Mouse (Mus musculus) intestine, postnatal 0 days (tissue): ENCODE measurements around the gene Myo18b. TPM values are rescaled to one million over a fixed set of nuclear protein-coding genes. Genes with fewer than 3 reads are reported as not detected.

Experiments
- ATAC-seq: fragments of 200-750 bp; cut with Nextera tagmentation; 2 replicates; pipeline ENCODE4 v1.8.0; 2017; ENCODE audit warnings: mild to moderate bottlenecking, moderate TSS enrichment, moderate library complexity
- H3K27ac ChIP-seq: fragments of 300-500 bp; sonication (generic); 2 replicates; pipeline ENCODE4 v1.5.1; 2014; ENCODE audit warnings: mild to moderate bottlenecking, low read depth, low read length, moderate library complexity
- H3K27me3 ChIP-seq: fragments of 300-500 bp; sonication (generic); replicated peaks from 2 replicates; pipeline ENCODE4 v1.6.1; 2014; ENCODE audit warnings: low read length, mixed read lengths; ENCODE audit not compliant: control insufficient read depth, insufficient read depth
- H3K36me3 ChIP-seq: fragments of 300-500 bp; sonication (generic); 2 replicates; pipeline ENCODE4 v1.6.1; 2014; ENCODE audit warnings: mild to moderate bottlenecking, moderate library complexity; ENCODE audit not compliant: control insufficient read depth, insufficient read depth
- H3K4me1 ChIP-seq: fragments of 300-500 bp; sonication (generic); replicated peaks from 2 replicates; pipeline ENCODE4 v1.6.1; 2014; ENCODE audit warnings: antibody characterized with exemption, low read length, mixed read lengths; ENCODE audit not compliant: control insufficient read depth, insufficient read depth
- H3K4me2 ChIP-seq: fragments of 300-500 bp; sonication (generic); replicated peaks from 2 replicates; pipeline ENCODE4 v1.6.1; 2014; ENCODE audit warnings: low read depth, mild to moderate bottlenecking, moderate library complexity
- H3K4me3 ChIP-seq: fragments of 300-500 bp; sonication (generic); 2 replicates; pipeline ENCODE4 v1.5.1; 2014; ENCODE audit warnings: low read depth, low read length
- H3K9ac ChIP-seq: fragments of 300-500 bp; sonication (generic); 2 replicates; pipeline ENCODE4 v1.6.1; 2014; ENCODE audit warnings: mild to moderate bottlenecking, low read depth, low read length
- H3K9me3 ChIP-seq: fragments of 300-500 bp; sonication (generic); 2 replicates; pipeline ENCODE4 v1.6.1; 2016; ENCODE audit warnings: mixed run types; ENCODE audit not compliant: control insufficient read depth
- CTCF ChIP-seq: sonication (generic); IDR thresholded peaks from 2 replicates; pipeline ENCODE4 v1.5.1; 2016; ENCODE audit warnings: low read depth, mild to moderate bottlenecking, control low read depth, antibody characterized with exemption, moderate library complexity
- WGBS: fragments of 180-500 bp; shearing (Covaris S2); extraction: QIAGEN DNeasy Blood & Tissue Kit; methylation state at CpG from one replicate; pipeline ENCODE4 v1.1.7; 2014; 5-methylcytosine and 5-hydroxymethylcytosine counted together
- polyA plus RNA-seq: library from polyadenylated mRNA; unstranded; fragments of >200 nt; fragmentation: Nextera tagmentation; extraction: Ambion mirVana; gene quantifications from 2 replicates; pipeline ENCODE4 v1.2.1, GENCODE M21; 2015

Gene Myo18b
- polyA plus RNA-seq, 1 experiment from 2014 or later, result 0.09 TPM

DNA sequence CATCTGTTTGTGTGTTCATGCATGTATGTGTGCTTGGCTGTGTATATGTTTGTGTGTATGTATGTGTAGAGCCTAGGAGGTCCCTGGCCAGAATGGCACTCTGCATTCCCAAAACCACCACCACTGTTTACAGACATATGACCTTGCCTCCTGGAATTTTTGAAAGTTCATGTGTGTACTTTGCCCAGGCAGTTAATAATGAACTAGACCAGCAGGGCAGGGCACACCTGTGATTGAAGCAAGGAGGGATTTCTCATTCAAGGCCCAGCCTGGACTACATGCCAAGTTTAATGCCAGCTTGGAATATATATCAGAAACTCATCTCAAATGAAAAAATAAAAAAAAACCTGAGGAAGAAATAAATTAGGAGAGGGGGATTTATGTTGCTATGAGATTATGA is 25.8 kb upstream of the Myo18b start:
- no peak for TF ChIP-seq CTCF
- no peaks in the 10 kb centered on the region for H3K27me3 ChIP-seq
- peaks cover 17% of the 10 kb centered on the region; the same call in 1 of the 2 replicates for H3K36me3 ChIP-seq
- ATAC-seq, result peak; percentile 58; the same call in 1 of the 2 replicates
- H3K4me2 ChIP-seq, result no peak overlapping the region
- H3K4me1 ChIP-seq, result peaks cover 5% of the 10 kb centered on the region; the same call in 1 of the 2 replicates
- no peak overlapping the region for H3K27ac ChIP-seq
- no peak overlapping the region for H3K4me3 ChIP-seq
- no peaks in the 10 kb centered on the region for H3K9me3 ChIP-seq
- H3K9ac ChIP-seq, result no peak overlapping the region

DNA sequence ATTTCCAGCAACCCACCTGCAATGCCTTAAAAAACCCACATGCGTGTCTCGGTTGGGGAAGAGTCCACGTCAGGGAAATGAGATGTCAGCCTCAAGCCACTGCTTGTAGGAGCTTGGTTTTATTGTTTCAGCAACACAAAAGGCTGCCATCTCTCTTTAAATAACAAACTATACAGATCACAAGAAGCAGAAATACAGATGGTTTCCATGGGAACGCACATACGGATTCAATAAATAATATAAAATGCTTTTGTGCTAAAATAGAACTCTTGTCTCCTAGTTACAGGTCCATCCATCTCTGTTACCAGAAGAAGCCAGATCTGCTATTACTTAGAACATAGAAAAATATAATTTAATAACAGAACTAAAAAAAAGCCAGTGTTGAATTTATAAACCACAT is 14.2 kb upstream of the Myo18b start:
- 89% methylated on average over 5 of the region's 5 CpGs for WGBS
- Histone ChIP-seq H3K4me3 (no peak overlapping the region), H3K27me3 (no peaks in the 10 kb centered on the region), H3K4me1 (no peaks in the 10 kb centered on the region), H3K9ac (no peak overlapping the region), H3K4me2 (no peak overlapping the region), H3K36me3 (no peaks in the 10 kb centered on the region), H3K27ac (no peak overlapping the region), H3K9me3 (no peaks in the 10 kb centered on the region)
- TF ChIP-seq CTCF, result no peak
- no peak for ATAC-seq

DNA sequence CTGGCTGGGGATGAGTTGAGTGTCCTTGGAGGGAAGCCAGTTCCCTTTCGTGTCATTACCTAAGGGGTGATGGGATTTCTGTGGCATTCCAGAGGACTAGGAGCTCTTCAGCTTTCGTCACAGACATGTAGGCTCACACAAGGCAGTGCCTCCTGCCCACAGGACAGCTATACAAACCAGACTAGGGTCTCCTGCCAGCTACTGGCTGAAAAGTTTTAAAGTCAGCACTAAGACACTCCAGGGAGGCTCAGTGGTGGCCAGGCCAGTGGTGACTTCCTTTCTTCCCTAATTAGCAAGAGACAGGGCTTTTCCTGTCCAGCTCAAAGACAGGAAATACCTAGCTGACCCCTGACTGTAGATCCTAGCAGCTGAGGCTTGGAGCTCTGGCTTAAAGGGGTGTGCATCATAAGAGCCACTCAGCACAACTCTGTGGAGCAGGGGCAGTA is 12.0 kb upstream of the Myo18b start:
- Histone ChIP-seq H3K9me3 (no peaks in the 10 kb centered on the region), H3K4me3 (no peak overlapping the region), H3K9ac (no peak overlapping the region), H3K4me1 (no peaks in the 10 kb centered on the region), H3K27me3 (no peaks in the 10 kb centered on the region), H3K36me3 (no peaks in the 10 kb centered on the region), H3K4me2 (no peak overlapping the region), H3K27ac (no peak overlapping the region)
- WGBS, result 33% methylated on average over 2 of the region's 2 CpGs
- TF ChIP-seq CTCF, result no peak
- no peak for ATAC-seq

DNA sequence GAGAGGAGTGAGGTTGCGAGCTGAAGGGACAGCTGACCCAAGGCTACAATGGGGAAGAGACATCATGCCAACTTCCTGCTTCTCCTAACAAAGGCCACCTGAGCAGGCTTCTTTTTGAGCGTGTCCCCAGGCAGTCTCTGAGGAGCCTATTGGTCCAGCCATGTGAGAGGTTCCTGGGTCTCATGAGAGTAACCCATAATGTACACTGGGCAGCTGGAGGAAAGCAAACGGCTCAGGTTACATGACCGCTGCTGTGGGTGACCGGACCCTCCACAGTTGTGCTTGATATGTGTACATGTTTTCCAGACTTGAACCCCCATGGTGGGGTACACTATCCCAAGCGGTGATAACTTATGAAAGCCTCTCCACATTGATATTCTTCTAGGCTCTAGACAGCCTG is 11.3 kb upstream of the Myo18b start:
- Histone ChIP-seq H3K9me3 (no peaks in the 10 kb centered on the region), H3K9ac (no peak overlapping the region), H3K4me1 (no peaks in the 10 kb centered on the region), H3K4me2 (no peak overlapping the region), H3K4me3 (no peak overlapping the region), H3K27me3 (no peaks in the 10 kb centered on the region), H3K36me3 (no peaks in the 10 kb centered on the region), H3K27ac (no peak overlapping the region)
- ATAC-seq, result no peak
- WGBS, result 66% methylated on average over 6 of the region's 6 CpGs
- TF ChIP-seq CTCF, result no peak

DNA sequence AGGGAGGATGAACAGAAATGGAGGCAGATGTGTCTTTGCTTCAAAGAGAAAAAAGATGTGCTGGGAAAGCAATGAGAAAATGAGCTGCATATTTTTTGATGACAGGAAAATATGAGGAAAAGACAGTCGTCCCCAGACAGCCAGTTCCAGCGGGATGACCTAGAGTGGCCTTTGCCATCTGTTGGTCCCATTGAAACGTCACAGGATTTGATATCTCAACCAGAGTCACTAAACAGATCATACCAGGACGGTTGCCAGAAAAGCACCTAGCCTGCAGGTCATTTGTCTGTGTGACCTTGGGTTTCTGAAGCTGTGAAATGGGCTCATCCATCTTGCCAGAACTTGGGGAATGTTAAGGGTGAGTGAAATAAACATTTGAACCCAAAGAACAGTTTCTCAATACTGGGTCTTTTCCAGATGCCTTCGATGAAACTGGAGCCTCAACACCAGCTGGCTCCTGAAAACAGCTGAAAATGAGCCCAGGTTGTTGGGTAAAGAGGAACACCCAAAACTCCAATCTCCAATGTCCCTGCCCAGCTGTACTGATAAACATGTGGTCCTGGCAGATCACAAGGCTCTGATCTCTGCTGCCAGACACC is 2.6 kb downstream of the Myo18b start:
- no peak for TF ChIP-seq CTCF
- H3K27ac ChIP-seq, result no peak overlapping the region
- WGBS, result 65% methylated on average over 5 of the region's 5 CpGs
- no peak for ATAC-seq
- no peak overlapping the region for H3K4me3 ChIP-seq
- no peaks in the 10 kb centered on the region for H3K4me1 ChIP-seq
- H3K4me2 ChIP-seq, result no peak overlapping the region
- H3K36me3 ChIP-seq, result no peaks in the 10 kb centered on the region
- H3K9me3 ChIP-seq, result no peaks in the 10 kb centered on the region
- no peaks in the 10 kb centered on the region for H3K27me3 ChIP-seq
- H3K9ac ChIP-seq, result no peak overlapping the region

DNA sequence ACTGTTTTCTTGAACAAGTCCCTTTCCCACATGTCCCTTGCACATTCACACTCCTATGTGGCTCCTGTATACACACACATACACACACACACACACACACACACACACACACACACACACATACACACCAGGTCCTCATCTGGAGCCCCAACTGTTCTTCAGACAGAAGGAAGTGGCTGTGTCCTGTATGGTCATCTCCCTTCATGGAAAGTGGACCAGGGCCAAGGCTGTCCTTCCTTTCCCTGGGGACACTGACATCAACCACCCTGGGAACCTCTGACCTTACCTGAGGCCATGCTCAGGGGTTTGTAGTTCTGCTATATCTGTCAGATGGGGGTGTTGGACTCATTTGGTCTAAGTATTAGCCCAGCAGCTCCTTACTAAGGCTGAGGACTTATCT is 3.8 kb downstream of the Myo18b start:
- no peak overlapping the region for H3K4me2 ChIP-seq
- H3K9me3 ChIP-seq, result no peaks in the 10 kb centered on the region
- no peak overlapping the region for H3K4me3 ChIP-seq
- H3K9ac ChIP-seq, result no peak overlapping the region
- ATAC-seq, result no peak
- H3K27ac ChIP-seq, result no peak overlapping the region
- no peak for TF ChIP-seq CTCF
- H3K4me1 ChIP-seq, result no peaks in the 10 kb centered on the region
- H3K36me3 ChIP-seq, result no peaks in the 10 kb centered on the region
- H3K27me3 ChIP-seq, result no peaks in the 10 kb centered on the region

DNA sequence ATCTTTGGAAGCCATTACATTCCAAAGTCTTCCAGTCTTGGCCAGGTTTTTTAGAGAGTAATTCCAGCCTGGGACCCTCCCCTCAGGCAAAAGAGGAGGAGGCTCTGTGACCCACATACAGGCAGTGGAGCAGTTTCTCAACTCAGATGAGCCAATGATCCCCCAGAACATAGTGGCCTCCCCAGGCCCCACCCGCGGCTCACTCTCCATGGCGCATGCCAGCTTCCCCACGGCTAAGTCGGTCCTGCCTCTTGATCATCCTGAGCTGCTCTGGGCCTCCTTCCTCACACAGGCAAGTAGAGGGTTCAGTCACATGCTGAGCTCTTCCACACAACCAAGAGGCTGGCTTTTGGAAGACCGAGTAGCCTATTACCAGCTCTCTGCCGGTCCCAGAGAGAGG is 7.5 kb downstream of the Myo18b start:
- ATAC-seq, result no peak
- no peak overlapping the region for H3K4me2 ChIP-seq
- no peaks in the 10 kb centered on the region for H3K4me1 ChIP-seq
- no peak overlapping the region for H3K4me3 ChIP-seq
- H3K27me3 ChIP-seq, result no peaks in the 10 kb centered on the region
- H3K9ac ChIP-seq, result no peak overlapping the region
- no peak overlapping the region for H3K27ac ChIP-seq
- 53% methylated on average over 7 of the region's 7 CpGs for WGBS
- no peaks in the 10 kb centered on the region for H3K36me3 ChIP-seq
- no peak for TF ChIP-seq CTCF
- no peaks in the 10 kb centered on the region for H3K9me3 ChIP-seq
